Mouse (Mus musculus): Measurements from ENCODE around the gene Ifna9.
"Not testable (repeated sequence)": the region's sequence is repeated elsewhere in the genome, so short reads cannot be mapped to it uniquely, and the experiment has no call there.

Gene Ifna9

DNA sequence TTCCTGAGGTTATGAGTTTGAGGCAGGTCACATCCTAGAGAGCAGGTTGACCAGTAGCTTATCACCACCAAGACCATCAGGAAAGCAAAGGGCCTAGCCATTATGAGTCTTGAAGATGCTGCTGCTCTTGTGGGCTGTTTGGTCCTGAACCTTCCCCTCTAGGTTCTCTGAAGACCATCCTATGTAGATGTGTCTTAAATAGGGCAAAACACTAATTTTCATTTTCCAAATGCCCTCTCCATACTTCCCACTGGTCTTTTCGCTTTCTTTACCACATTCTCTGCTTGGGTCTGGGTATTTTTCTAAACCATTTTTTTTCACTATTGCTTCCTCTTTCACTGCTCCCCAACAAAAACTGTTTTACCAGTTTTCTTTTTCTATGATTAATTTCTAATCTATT lies at the start of gene Ifna9:
Ifna9 (minus strand) TSS at position 101 of the 400 bp plus-strand sequence.
- no peak for ATAC-seq (ENCODE audit: low TSS enrichment)

DNA sequence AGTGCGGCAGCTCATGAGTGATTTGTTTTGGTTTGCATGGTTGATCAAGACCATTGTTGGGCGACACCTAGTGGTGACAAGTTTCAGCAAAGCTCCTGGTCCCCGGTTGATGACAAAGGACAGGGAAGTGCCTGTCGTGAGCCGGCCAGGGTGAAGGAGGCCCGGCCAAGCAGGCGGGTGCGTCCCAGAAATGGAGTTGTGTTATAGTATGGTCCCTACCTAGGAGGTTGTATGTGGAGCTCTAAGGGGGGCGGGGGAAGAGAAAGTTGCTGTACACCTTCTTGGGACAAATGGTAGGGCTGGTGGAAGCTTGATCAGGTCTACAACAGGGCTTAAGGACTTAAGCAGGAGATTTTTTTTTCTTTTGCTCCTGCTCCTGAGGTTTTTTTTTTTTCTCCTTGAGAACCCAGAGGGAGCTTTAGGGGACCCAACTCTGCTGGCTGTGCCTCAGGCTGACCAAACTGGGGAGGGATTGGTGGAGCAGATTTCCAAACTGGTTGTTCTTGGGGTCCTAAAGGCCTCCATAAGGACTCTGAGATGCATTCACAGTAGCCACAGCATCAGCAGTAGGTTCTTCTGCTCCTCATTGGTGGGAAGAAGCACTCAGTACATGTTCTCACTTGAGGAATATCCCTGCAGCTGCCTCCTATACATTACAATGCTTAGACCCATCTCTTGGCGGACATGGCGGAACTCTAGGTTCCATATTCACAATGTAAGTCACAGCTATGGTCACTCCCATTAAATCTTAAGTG lies 49.1 kb upstream of the Ifna9 start:
- ATAC-seq (ENCODE audit: low TSS enrichment), result peak; percentile 100

DNA sequence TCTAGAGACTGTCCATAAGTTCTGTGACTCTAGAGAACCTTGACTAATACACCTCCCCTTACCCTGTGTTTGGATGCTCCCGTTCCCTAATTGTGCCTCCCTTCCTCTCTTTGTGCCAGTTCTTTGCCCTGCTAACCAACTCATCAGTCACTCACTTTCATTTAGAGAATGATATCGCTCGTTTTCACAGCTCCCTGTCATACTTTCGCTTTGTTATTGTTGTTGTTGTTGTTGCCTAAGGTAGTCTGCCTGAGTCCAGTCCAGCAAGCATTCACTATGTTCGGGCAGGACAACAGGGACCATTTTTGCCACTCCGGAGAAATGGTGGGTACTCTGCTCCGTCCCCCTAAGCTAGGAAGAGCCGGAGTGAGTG lies 48.5 kb upstream of the Ifna9 start:
- no peak for ATAC-seq (ENCODE audit: low TSS enrichment)

DNA sequence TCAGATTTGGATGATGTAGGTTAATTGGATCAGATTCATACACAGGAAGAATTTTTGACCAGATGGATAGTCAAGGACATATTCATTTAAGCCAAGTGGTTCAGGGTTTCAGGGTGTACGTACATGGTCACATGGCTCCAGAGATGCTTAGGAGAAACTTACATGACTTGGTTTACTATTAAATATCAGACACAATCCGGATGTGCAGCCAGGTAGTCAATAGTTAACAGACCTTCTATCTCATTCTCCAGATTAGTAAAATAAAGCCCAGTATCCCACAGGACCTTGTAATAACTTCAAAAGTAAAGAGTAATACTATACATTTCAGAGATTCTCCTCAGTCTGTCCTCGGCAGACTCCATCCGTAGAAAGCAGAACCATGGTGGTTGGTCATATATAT lies 42.1 kb upstream of the Ifna9 start, which contains the start of gene C87499:
C87499 (minus strand) TSS at position 101 of the 400 bp plus-strand sequence.
- no peak for ATAC-seq (ENCODE audit: low TSS enrichment)

DNA sequence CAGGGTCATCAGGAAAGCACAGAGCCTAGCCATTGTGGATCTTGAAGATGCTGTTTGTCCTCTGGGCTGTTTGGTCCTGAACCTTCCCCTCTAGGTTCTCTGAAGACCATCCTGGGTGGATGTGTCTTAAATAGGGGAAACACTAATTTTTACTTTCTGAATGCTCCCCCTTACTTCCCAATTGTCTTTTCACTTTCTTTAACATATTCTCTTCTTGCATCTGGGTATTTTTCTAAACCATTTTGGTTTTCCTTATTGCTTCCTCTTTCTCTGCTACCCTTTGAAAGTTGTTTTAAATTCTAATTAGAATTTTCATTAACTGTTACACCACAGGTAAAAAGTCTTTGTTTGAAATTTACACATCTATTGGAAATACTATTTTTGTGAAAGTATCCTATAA lies 11.1 kb upstream of the Ifna9 start, which contains the start of gene Ifna12:
Ifna12 (minus strand) TSS at position 101 of the 400 bp plus-strand sequence.
- ATAC-seq (ENCODE audit: low TSS enrichment), result no peak

DNA sequence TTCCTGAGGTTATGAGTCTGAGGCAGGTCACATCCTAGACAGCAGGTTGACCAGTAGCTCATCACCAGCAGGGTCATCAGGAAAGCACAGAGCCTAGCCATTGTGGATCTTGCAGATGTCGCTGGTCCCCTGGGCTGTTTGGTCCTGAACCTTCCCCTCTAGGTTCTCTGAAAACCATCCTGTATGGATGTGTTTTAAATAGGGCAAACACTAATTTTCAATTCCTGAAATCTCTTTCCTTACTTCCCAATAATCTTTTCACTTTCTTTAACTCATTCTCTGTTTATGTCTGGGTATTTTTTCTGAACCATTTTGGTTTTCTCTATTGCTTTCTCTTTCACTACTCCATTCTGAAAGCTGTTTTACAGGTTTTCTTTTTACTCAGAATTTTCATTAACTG lies 20.5 kb downstream of the Ifna9 start, which contains the start of gene Ifna14:
Ifna14 (minus strand) TSS at position 101 of the 400 bp plus-strand sequence.
- no peak for ATAC-seq (ENCODE audit: low TSS enrichment)

DNA sequence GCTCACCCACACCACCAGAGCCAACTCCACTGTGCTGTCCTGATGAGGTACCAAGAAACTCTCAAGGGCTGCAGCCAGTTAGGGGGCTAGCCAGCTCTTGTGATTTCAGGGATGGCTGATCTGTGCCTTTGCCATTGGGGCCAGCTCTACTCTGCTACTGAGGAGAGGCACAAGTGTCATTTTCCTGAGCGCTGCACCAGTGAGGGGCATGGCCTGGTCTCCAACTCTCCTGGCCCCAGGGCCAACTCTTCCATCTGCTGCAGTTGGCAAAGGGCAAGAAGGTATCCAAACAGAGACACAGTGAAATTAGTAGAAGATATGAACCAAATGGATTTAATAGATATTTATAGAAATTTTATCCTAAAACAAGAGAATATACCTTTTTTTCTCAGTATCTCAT lies 30.4 kb downstream of the Ifna9 start:
- no peak for ATAC-seq (ENCODE audit: low TSS enrichment)

DNA sequence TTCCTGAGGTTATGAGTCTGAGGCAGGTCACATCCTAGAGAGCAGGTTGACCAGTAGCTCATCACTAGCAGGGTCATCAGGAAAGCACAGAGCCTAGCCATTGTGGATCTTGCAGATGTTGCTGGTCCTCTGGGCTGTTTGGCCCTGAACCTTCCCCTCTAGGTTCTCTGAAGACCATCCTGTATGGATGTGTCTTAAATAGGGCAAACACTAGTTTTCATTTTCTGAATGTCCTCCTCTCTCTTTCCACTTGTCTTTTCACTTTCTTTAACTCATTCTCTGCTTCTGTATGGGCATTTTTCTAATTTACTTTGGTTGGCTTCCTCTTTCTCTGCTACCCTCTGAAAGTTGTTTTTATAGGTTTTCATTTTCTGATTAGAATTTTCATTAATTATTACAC lies 34.0 kb downstream of the Ifna9 start, which contains the start of gene Ifna15:
Ifna15 (minus strand) TSS at position 101 of the 400 bp plus-strand sequence.
- not testable (repeated sequence) for ATAC-seq (ENCODE audit: low TSS enrichment)

DNA sequence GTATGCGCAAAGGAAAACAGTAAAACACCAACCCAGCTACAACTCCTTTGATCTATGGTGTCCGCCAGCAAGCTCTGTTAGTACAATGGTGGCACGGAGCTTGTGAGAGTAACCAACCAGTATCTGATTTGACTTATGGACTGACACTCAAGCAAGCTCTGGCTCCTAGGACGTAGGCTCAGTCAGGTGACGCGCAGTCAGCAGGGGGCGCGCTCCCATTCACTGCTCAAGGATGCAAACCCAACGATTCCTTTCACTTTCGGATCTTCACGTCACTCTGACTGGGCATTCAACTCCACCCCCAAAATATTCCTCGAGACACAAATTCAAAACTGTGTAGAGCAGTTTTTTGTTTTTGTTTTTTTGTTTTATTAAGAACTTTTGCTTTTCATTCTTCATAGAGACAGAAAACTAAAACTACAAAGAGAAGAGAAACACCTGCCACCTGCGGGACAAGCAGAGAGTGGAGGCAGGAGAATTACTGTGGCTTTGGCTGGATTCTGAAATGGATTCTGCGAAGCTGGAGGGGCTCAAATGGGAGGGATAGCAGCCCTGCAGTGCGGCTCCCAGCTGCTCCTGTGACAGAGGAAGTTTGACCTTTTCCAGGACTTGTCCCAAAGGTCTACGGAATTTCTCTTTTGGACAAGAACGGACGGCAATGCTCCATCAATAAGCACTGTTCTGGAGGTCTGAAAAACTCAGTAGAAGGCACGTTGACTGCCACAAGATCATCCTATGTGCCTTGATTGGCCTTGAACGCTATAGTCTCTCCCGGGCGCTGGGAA lies 41.8 kb downstream of the Ifna9 start:
- ATAC-seq (ENCODE audit: low TSS enrichment), result peak; percentile 99

DNA sequence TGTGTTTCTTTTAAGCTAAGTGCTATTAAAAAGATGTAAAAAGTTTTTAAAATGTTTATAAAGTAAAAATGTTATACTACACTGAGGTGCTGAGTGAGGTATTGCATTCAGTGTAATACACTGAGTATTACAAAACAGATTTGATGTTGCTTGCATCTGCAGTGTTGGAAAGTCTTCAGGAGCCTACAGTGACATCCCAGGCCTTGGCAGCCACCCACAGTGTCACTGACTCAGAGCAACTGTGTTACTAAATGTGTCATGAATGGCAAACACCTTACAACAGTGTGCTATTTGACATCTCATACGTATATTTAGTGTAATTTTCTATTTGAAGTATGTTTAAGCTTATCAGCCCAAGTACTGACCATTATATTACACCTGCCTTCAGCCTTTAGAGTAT lies 44.2 kb downstream of the Ifna9 start:
- ATAC-seq (ENCODE audit: low TSS enrichment), result no peak

DNA sequence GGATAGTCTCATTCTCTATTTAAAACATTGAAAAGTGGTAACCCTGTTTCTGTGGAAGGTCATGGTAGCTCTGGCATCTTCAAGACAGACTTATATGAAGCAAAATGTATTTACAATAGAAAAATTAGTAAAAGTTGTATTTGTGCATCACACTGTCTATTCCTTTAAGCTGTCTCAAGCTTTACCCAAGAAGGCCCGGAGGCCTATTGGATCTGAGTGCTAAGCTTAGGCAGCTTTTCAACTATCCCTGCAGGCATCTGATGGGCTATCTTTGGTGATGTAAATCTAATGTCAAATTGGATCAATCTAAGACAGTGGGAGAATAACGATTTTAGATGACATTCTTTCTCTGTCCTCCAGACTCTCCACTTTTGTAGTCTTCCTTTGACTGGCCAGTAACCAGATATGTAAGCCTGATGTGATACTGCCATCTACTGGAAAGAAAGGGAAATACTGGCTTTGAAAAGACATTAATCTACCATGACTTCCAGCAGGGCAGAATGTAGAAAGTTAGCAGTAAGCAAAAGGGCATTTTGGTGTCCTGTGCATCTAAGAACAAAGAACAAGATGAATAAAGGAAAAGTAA lies 48.4 kb downstream of the Ifna9 start:
- peak; percentile 96 for ATAC-seq (ENCODE audit: low TSS enrichment)

Measured in frontal cortex, adult (tissue).